Mouse (Mus musculus): ENCODE measurements around the gene Pcp4. TPM values are rescaled to one million over a fixed set of nuclear protein-coding genes. Genes with fewer than 3 reads are reported as not detected.
"Not testable (repeated sequence)": the region's sequence is repeated elsewhere in the genome, so short reads cannot be mapped to it uniquely, and the experiment has no call there.

Pcp4 gene
- 100 to 1,000 TPM; 151 to 164 TPM for total RNA-seq (2021)

- peak; percentile 85 for DNase-seq
- intact Hi-C loops (cut with DNase I), result loop anchor here (5.0 kb wide), 1 partner anchor 200 kb away; no protein-coding TSS in a partner anchor
Observed at GRCm38 (mm10) chr16:96467445-96467844, at the start of gene Pcp4. Gene Pcp4 (plus strand): TSS chr16:96467606.

- DNase-seq, result no peak
- intact Hi-C loops (cut with DNase I), result no loop called here
Observed at GRCm38 (mm10) chr16:96425044-96425443, 42.4 kb upstream of the Pcp4 start.

- DNase-seq, result no peak
- intact Hi-C loops (cut with DNase I), result no loop called here
Observed at GRCm38 (mm10) chr16:96426671-96427070, 40.7 kb upstream of the Pcp4 start.

GRCm38 (mm10) chr16:96429046-96429445 lies 38.4 kb upstream of the Pcp4 start:
- peak; percentile 11 for DNase-seq
- intact Hi-C loops (cut with DNase I), result no loop called here

GRCm38 (mm10) chr16:96433266-96433665 lies 34.1 kb upstream of the Pcp4 start:
- intact Hi-C loops (cut with DNase I), result no loop called here

GRCm38 (mm10) chr16:96434024-96434785 lies 33.2 kb upstream of the Pcp4 start:
- intact Hi-C loops (cut with DNase I), result no loop called here
- DNase-seq, result no peak

More at GRCm38 (mm10) chr16:96433266-96433665, 34.1 kb upstream of the Pcp4 start:
- no peak for DNase-seq

- DNase-seq, result no peak
- intact Hi-C loops (cut with DNase I), result no loop called here
Observed at GRCm38 (mm10) chr16:96438946-96439345, 28.5 kb upstream of the Pcp4 start.

GRCm38 (mm10) chr16:96439682-96440081 lies 27.7 kb upstream of the Pcp4 start:
- intact Hi-C loops (cut with DNase I), result loop anchor here (10.0 kb wide), 1 partner anchor 65 kb away; no protein-coding TSS in a partner anchor
- DNase-seq, result no peak

GRCm38 (mm10) chr16:96440871-96441270 lies 26.5 kb upstream of the Pcp4 start:
- no peak for DNase-seq
- intact Hi-C loops (cut with DNase I), result loop anchor here (10.0 kb wide), 1 partner anchor 66 kb away; no protein-coding TSS in a partner anchor

- no peak for DNase-seq
- intact Hi-C loops (cut with DNase I), result loop anchor here (10.0 kb wide), 1 partner anchor 67 kb away; no protein-coding TSS in a partner anchor
Observed at GRCm38 (mm10) chr16:96441826-96442225, 25.6 kb upstream of the Pcp4 start.

GRCm38 (mm10) chr16:96443468-96443867 lies 23.9 kb upstream of the Pcp4 start, which contains the start of gene Itgb2l:
Gene Itgb2l (minus strand): TSS chr16:96443619.
- intact Hi-C loops (cut with DNase I), result loop anchor here (10.0 kb wide), 1 partner anchor 69 kb away; no protein-coding TSS in a partner anchor
- DNase-seq, result no peak

- intact Hi-C loops (cut with DNase I); DNase-seq: not testable (repeated sequence)
Observed at GRCm38 (mm10) chr16:96450871-96451270, 16.5 kb upstream of the Pcp4 start.

GRCm38 (mm10) chr16:96454086-96454485 lies 13.3 kb upstream of the Pcp4 start:
- intact Hi-C loops (cut with DNase I), result no loop called here
- DNase-seq, result no peak

- DNase-seq, result no peak
- intact Hi-C loops (cut with DNase I), result no loop called here
Observed at GRCm38 (mm10) chr16:96457612-96458011, 9.8 kb upstream of the Pcp4 start.

GRCm38 (mm10) chr16:96459356-96459755 lies 8.1 kb upstream of the Pcp4 start:
- DNase-seq, result no peak
- intact Hi-C loops (cut with DNase I), result no loop called here

GRCm38 (mm10) chr16:96460788-96461187 lies 6.6 kb upstream of the Pcp4 start:
- peak; percentile 50 for DNase-seq

GRCm38 (mm10) chr16:96468011-96468410 lies 605 bp downstream of the Pcp4 start:
- no peak for DNase-seq
- intact Hi-C loops (cut with DNase I), result loop anchor here (5.0 kb wide), 1 partner anchor 199 kb away; no protein-coding TSS in a partner anchor

More at GRCm38 (mm10) chr16:96460788-96461187, 6.6 kb upstream of the Pcp4 start:
- intact Hi-C loops (cut with DNase I), result no loop called here

GRCm38 (mm10) chr16:96468698-96469097 lies 1.3 kb downstream of the Pcp4 start:
- intact Hi-C loops (cut with DNase I), result loop anchor here (5.0 kb wide), 1 partner anchor 199 kb away; no protein-coding TSS in a partner anchor
- DNase-seq, result peak; percentile 90

- intact Hi-C loops (cut with DNase I), result loop anchor here (5.0 kb wide), 1 partner anchor 198 kb away; no protein-coding TSS in a partner anchor
- peak; percentile 24 for DNase-seq
Observed at GRCm38 (mm10) chr16:96469640-96470039, 2.2 kb downstream of the Pcp4 start.

GRCm38 (mm10) chr16:96472361-96472760 lies 5.0 kb downstream of the Pcp4 start:
- intact Hi-C loops (cut with DNase I), result no loop called here
- no peak for DNase-seq

GRCm38 (mm10) chr16:96472816-96473215 lies 5.4 kb downstream of the Pcp4 start:
- DNase-seq, result no peak
- intact Hi-C loops (cut with DNase I), result no loop called here

- DNase-seq, result no peak
- intact Hi-C loops (cut with DNase I), result no loop called here
Observed at GRCm38 (mm10) chr16:96474185-96474584, 6.8 kb downstream of the Pcp4 start.

All from left cerebral cortex, postnatal 4 days (tissue).